ENCODE assay signal across 28 mouse cellular contexts in genomic region chr19:38232087-38232486, GRCm38 (mm10). TPM values are rescaled to one million over a fixed set of nuclear protein-coding genes. Genes with fewer than 3 reads are reported as not detected.
DNase-seq lines count a peak whose midpoint lies in the region; ATAC-seq lines count a peak whose summit lies in the region.
"Had no signal": no experiment of that assay in that cellular context is flagged by ENCODE, and none has a peak within 500 bp of the region (broad histone marks: within the 10 kb centered on the region; RNA-seq: fewer than 3 reads in every experiment).

No protein-coding gene starts in this region.

- no peaks in the 10 kb centered on the region for H3K9me3 ChIP-seq in kidney, embryonic 14.5 days (ENCODE audit: control insufficient read depth, low read length)
- H3K9me3 ChIP-seq: embryonic facial prominence, embryonic 13.5 days; hindbrain, embryonic 15.5 days; limb, embryonic 15.5 days; neural tube, embryonic 13.5 days had no signal

- H3K36me3 ChIP-seq in kidney, embryonic 14.5 days (ENCODE audit: control insufficient read depth, insufficient read depth, low read length): no peaks in the 10 kb centered on the region
- H3K36me3 ChIP-seq: embryonic facial prominence, embryonic 13.5 days; hindbrain, embryonic 15.5 days; limb, embryonic 15.5 days; midbrain, embryonic 10.5 days; neural tube, embryonic 13.5 days had no signal

- no peaks in the 10 kb centered on the region for H3K4me1 ChIP-seq in kidney, embryonic 14.5 days (ENCODE audit: control insufficient read depth, insufficient read depth, low read length)
- H3K4me1 ChIP-seq: embryonic facial prominence, embryonic 13.5 days; forebrain, embryonic 13.5 days; hindbrain, embryonic 15.5 days; limb, embryonic 15.5 days; neural tube, embryonic 13.5 days had no signal

- WGBS in kidney, embryonic 14.5 days: 8% methylated on average over 8 of the region's 8 CpGs

- DNase-seq in embryo, embryonic 11 days: peak; percentile 5
- DNase-seq in embryo, embryonic 10 days (ENCODE audit: low spot score): no peak
- peak; percentile 9 for DNase-seq in kidney, adult 11 months
- peak; percentile 42 to 57 for DNase-seq in kidney, postnatal 25 days
- no peak for DNase-seq in adrenal gland, postnatal 36 days
- DNase-seq in adrenal gland, adult (ENCODE audit: inconsistent age in 2 of 2, low spot score in 1 of 2): no peak
- DNase-seq: adrenal gland, adult 2 months; cerebellum, adult 2 months; gastrocnemius, postnatal 14 days; heart, adult 2 months; heart, postnatal 36 days; left cerebral cortex, postnatal 4 days; retina, postnatal 1 day; right cerebral cortex, postnatal 25 days; spleen, adult 18-20 months had no signal

- no peak overlapping the region for H3K9ac ChIP-seq in kidney, embryonic 14.5 days (ENCODE audit: low read depth, low read length)
- H3K9ac ChIP-seq: embryonic facial prominence, embryonic 13.5 days; forebrain, embryonic 13.5 days; hindbrain, embryonic 15.5 days; limb, embryonic 15.5 days; neural tube, embryonic 13.5 days had no signal

- peak; percentile 75 for ATAC-seq in kidney, embryonic 14.5 days (ENCODE audit: low FRiP score, low TSS enrichment)
- ATAC-seq: CD4-positive, CD25-positive, alpha-beta regulatory T cell, adult 4 months; forebrain, embryonic 13.5 days; midbrain, embryonic 16.5 days; Patski had no signal

- no peak overlapping the region for H3K4me2 ChIP-seq in kidney, embryonic 14.5 days (replicated peaks; ENCODE audit: low read depth, low read length)
- H3K4me2 ChIP-seq: embryonic facial prominence, embryonic 13.5 days; forebrain, embryonic 13.5 days; hindbrain, embryonic 15.5 days; limb, embryonic 15.5 days; neural tube, embryonic 13.5 days had no signal

- H3K27me3 ChIP-seq in kidney, embryonic 14.5 days (ENCODE audit: control insufficient read depth, insufficient read depth, low read length): no peaks in the 10 kb centered on the region
- H3K27me3 ChIP-seq: embryonic facial prominence, embryonic 13.5 days; forebrain, embryonic 13.5 days; hindbrain, embryonic 15.5 days; limb, embryonic 15.5 days; neural tube, embryonic 13.5 days had no signal

- no peak overlapping the region; the same call in 1 of the 2 replicates for H3K27ac ChIP-seq in kidney, embryonic 14.5 days (ENCODE audit: low read depth, low read length)
- H3K27ac ChIP-seq: embryonic facial prominence, embryonic 13.5 days; forebrain, embryonic 13.5 days; heart, adult 2 months; hindbrain, embryonic 15.5 days; limb, embryonic 15.5 days; macrophage; midbrain, embryonic 10.5 days; neural tube, embryonic 13.5 days had no signal

- H3K4me3 ChIP-seq in kidney, embryonic 14.5 days (ENCODE audit: low read length): no peak overlapping the region
- H3K4me3 ChIP-seq: embryonic facial prominence, embryonic 13.5 days; forebrain, embryonic 13.5 days; heart, adult 2 months; hindbrain, embryonic 15.5 days; limb, embryonic 15.5 days; midbrain, embryonic 10.5 days; myocyte; neural tube, embryonic 13.5 days had no signal

RNA-seq across cellular contexts. Expression of gene Fra10ac1, which starts 8.1 kb away (rescaled TPM):
- polyA plus RNA-seq in kidney, embryonic 14.5 days (2014; fragmentation: Nextera tagmentation; extraction: Ambion mirVana): 36.2 and 42.7 TPM in 2 replicates
- total RNA-seq in adrenal gland, postnatal 36 days (2021): 10 to 100 TPM; 13.4 to 13.7 TPM

RNA-seq across cellular contexts. Expression of gene Lgi1, which starts 32.2 kb away (rescaled TPM):
- 0.86 and 1.6 TPM in 2 replicates for polyA plus RNA-seq in kidney, embryonic 14.5 days (2014; fragmentation: Nextera tagmentation; extraction: Ambion mirVana)
- under 1 TPM; 0.56 to 0.99 TPM for total RNA-seq in adrenal gland, postnatal 36 days (2021)
- polyA plus RNA-seq: macrophage; myocyte; thymus, postnatal 0 days had no signal

Comparison
In these comparisons a context has a peak if more than half of its experiments do, and no peak if none do; other contexts are left out.
1. DNase-seq: peak in embryo, embryonic 11 days (single experiment), kidney, adult 11 months (single experiment) and kidney, postnatal 25 days (2 of 2); none in embryo, embryonic 10 days (single experiment), adrenal gland, postnatal 36 days (0 of 2) and adrenal gland, adult (0 of 2).